Mouse (Mus musculus) hindbrain, embryonic 13.5 days (tissue): ENCODE measurements around the gene Fam155a. TPM values are rescaled to one million over a fixed set of nuclear protein-coding genes. Genes with fewer than 3 reads are reported as not detected.

ENCODE experiments used
- ATAC-seq: fragments of 200-750 bp; cut with Nextera tagmentation; 2 replicates; pipeline ENCODE4 v1.8.0; 2017; ENCODE audit warnings: moderate TSS enrichment; ENCODE audit not compliant: low FRiP score
- H3K27ac ChIP-seq: fragments of 300-500 bp; sonication (generic); 2 replicates; pipeline ENCODE4 v1.5.1; 2015; ENCODE audit warnings: inconsistent platforms, mild to moderate bottlenecking, moderate library complexity
- H3K27me3 ChIP-seq: fragments of 300-500 bp; sonication (generic); 2 replicates; pipeline ENCODE4 v1.6.1; 2015; ENCODE audit warnings: mild to moderate bottlenecking, inconsistent platforms
- H3K36me3 ChIP-seq: fragments of 300-500 bp; sonication (generic); 2 replicates; pipeline ENCODE4 v1.6.1; 2015; ENCODE audit warnings: mild to moderate bottlenecking, inconsistent platforms
- H3K4me1 ChIP-seq: fragments of 300-500 bp; sonication (generic); replicated peaks from 2 replicates; pipeline ENCODE4 v1.6.1; 2015; ENCODE audit warnings: inconsistent platforms
- H3K4me2 ChIP-seq: fragments of 300-500 bp; sonication (generic); 2 replicates; pipeline ENCODE4 v1.6.1; 2015; ENCODE audit warnings: inconsistent platforms, mild to moderate bottlenecking, moderate library complexity
- H3K4me3 ChIP-seq: fragments of 300-500 bp; sonication (generic); 2 replicates; pipeline ENCODE4 v1.5.1; 2015; ENCODE audit warnings: mild to moderate bottlenecking, inconsistent platforms
- H3K9ac ChIP-seq: fragments of 300-500 bp; sonication (generic); 2 replicates; pipeline ENCODE4 v1.6.1; 2015; ENCODE audit warnings: mild to moderate bottlenecking, inconsistent platforms
- H3K9me3 ChIP-seq: fragments of 300-500 bp; sonication (generic); 2 replicates; pipeline ENCODE4 v1.6.1; 2016; ENCODE audit warnings: inconsistent platforms
- WGBS: fragments of 180-500 bp; shearing (Covaris S2); methylation state at CpG from one replicate; pipeline ENCODE4 v1.1.7; 2015; 5-methylcytosine and 5-hydroxymethylcytosine counted together
- polyA plus RNA-seq: library from polyadenylated mRNA; unstranded; fragments of >200 nt; fragmentation: Nextera tagmentation; extraction: Ambion mirVana; gene quantifications from 2 replicates; pipeline ENCODE4 v1.2.1, GENCODE M21; 2015

The Fam155a gene
- polyA plus RNA-seq, 1 experiment from 2014 or later, result 26.4 TPM

- H3K9ac ChIP-seq, result no peak overlapping the region
- no peak overlapping the region for H3K27ac ChIP-seq
- 0 out of 2 replicates have a peak, but pooled peaks cover 4% of the 10 kb centered on the region for H3K27me3 ChIP-seq
- no peaks in the 10 kb centered on the region for H3K36me3 ChIP-seq
- H3K4me2 ChIP-seq, result no peak overlapping the region
- WGBS, result 61% methylated on average over 7 of the region's 7 CpGs
- H3K4me3 ChIP-seq, result no peak overlapping the region
- no peaks in the 10 kb centered on the region for H3K9me3 ChIP-seq
- H3K4me1 ChIP-seq, result 0 out of 2 replicates have a peak, but pooled peaks cover 4% of the 10 kb centered on the region
- no peak for ATAC-seq
Observed at GRCm38 (mm10) chr8:9182461-9182860, 588.5 kb downstream of the Fam155a start.

GRCm38 (mm10) chr8:9180686-9181315 lies 590.2 kb downstream of the Fam155a start:
- ATAC-seq, result no peak
- H3K36me3 ChIP-seq, result no peaks in the 10 kb centered on the region
- 0 out of 2 replicates have a peak, but pooled peaks cover 4% of the 10 kb centered on the region for H3K4me1 ChIP-seq
- no peak overlapping the region for H3K4me2 ChIP-seq
- 76% methylated on average over 17 of the region's 17 CpGs for WGBS
- H3K27me3 ChIP-seq, result peaks cover 5% of the 10 kb centered on the region; the same call in 1 of the 2 replicates
- H3K27ac ChIP-seq, result no peak overlapping the region
- H3K9me3 ChIP-seq, result no peaks in the 10 kb centered on the region
- H3K4me3 ChIP-seq, result no peak overlapping the region
- no peak overlapping the region for H3K9ac ChIP-seq

GRCm38 (mm10) chr8:9176974-9177373 lies 594.0 kb downstream of the Fam155a start:
- no peaks in the 10 kb centered on the region for H3K9me3 ChIP-seq
- H3K27ac ChIP-seq, result no peak overlapping the region
- WGBS, result 40% methylated on average over 7 of the region's 7 CpGs
- no peaks in the 10 kb centered on the region for H3K36me3 ChIP-seq
- peaks cover 5% of the 10 kb centered on the region; the same call in 1 of the 2 replicates for H3K27me3 ChIP-seq
- no peaks in the 10 kb centered on the region for H3K4me1 ChIP-seq
- no peak overlapping the region for H3K4me2 ChIP-seq
- no peak overlapping the region for H3K4me3 ChIP-seq
- ATAC-seq, result no peak
- H3K9ac ChIP-seq, result no peak overlapping the region

- ATAC-seq, result no peak
- Histone ChIP-seq H3K9me3 (no peaks in the 10 kb centered on the region), H3K27ac (no peak overlapping the region), H3K4me3 (no peak overlapping the region), H3K4me2 (no peak overlapping the region), H3K27me3 (peaks cover 5% of the 10 kb centered on the region; the same call in 1 of the 2 replicates), H3K36me3 (no peaks in the 10 kb centered on the region), H3K9ac (no peak overlapping the region), H3K4me1 (no peaks in the 10 kb centered on the region)
- 28% methylated on average over 9 of the region's 9 CpGs for WGBS
Observed at GRCm38 (mm10) chr8:9174865-9175565, 595.9 kb downstream of the Fam155a start.

- no peak overlapping the region for H3K27ac ChIP-seq
- no peaks in the 10 kb centered on the region for H3K9me3 ChIP-seq
- ATAC-seq, result no peak
- no peak overlapping the region for H3K9ac ChIP-seq
- H3K4me3 ChIP-seq, result no peak overlapping the region
- no peaks in the 10 kb centered on the region for H3K36me3 ChIP-seq
- no peak overlapping the region for H3K4me2 ChIP-seq
- no peaks in the 10 kb centered on the region; the same call in 1 of the 2 replicates for H3K27me3 ChIP-seq
- WGBS, result 79% methylated on average over 5 of the region's 5 CpGs
- H3K4me1 ChIP-seq, result no peaks in the 10 kb centered on the region
Observed at GRCm38 (mm10) chr8:9171848-9172247, 599.1 kb downstream of the Fam155a start.

- no peaks in the 10 kb centered on the region for H3K27me3 ChIP-seq
- H3K9ac ChIP-seq, result no peak overlapping the region
- H3K9me3 ChIP-seq, result no peaks in the 10 kb centered on the region
- H3K4me2 ChIP-seq, result no peak overlapping the region
- ATAC-seq, result peak; percentile 36; the same call in 1 of the 2 replicates
- H3K4me1 ChIP-seq, result no peaks in the 10 kb centered on the region
- 55% methylated on average over 10 of the region's 10 CpGs for WGBS
- H3K4me3 ChIP-seq, result no peak overlapping the region
- H3K36me3 ChIP-seq, result no peaks in the 10 kb centered on the region
- H3K27ac ChIP-seq, result no peak overlapping the region
Observed at GRCm38 (mm10) chr8:9167995-9168394, 603.0 kb downstream of the Fam155a start.

GRCm38 (mm10) chr8:9161606-9162005 lies 609.4 kb downstream of the Fam155a start:
- Histone ChIP-seq H3K27ac (no peak overlapping the region), H3K4me3 (no peak overlapping the region), H3K4me1 (peaks cover 38% of the 10 kb centered on the region), H3K27me3 (no peaks in the 10 kb centered on the region), H3K9me3 (no peaks in the 10 kb centered on the region), H3K4me2 (no peak overlapping the region), H3K9ac (no peak overlapping the region), H3K36me3 (no peaks in the 10 kb centered on the region)
- WGBS, result 90% methylated on average over 4 of the region's 4 CpGs
- ATAC-seq, result no peak

GRCm38 (mm10) chr8:9159322-9159721 lies 611.6 kb downstream of the Fam155a start:
- Histone ChIP-seq H3K4me1 (peaks cover 38% of the 10 kb centered on the region), H3K27ac (peak overlapping the region; percentile 78), H3K4me3 (no peak overlapping the region), H3K4me2 (no peak overlapping the region), H3K27me3 (no peaks in the 10 kb centered on the region), H3K9me3 (no peaks in the 10 kb centered on the region), H3K9ac (no peak overlapping the region), H3K36me3 (no peaks in the 10 kb centered on the region)
- 54% methylated on average over 7 of the region's 7 CpGs for WGBS
- ATAC-seq, result peak; percentile 61

GRCm38 (mm10) chr8:9158652-9159051 lies 612.3 kb downstream of the Fam155a start:
- no peaks in the 10 kb centered on the region for H3K27me3 ChIP-seq
- H3K9ac ChIP-seq, result no peak overlapping the region
- no peak overlapping the region for H3K4me3 ChIP-seq
- H3K4me1 ChIP-seq, result peaks cover 38% of the 10 kb centered on the region
- H3K9me3 ChIP-seq, result no peaks in the 10 kb centered on the region
- ATAC-seq, result peak; percentile 31
- 46% methylated on average over 13 of the region's 13 CpGs for WGBS
- H3K36me3 ChIP-seq, result no peaks in the 10 kb centered on the region
- peak overlapping the region; percentile 27 for H3K4me2 ChIP-seq
- H3K27ac ChIP-seq, result peak overlapping the region; percentile 78

- 6% methylated on average over 23 of the region's 23 CpGs for WGBS
- H3K4me1 ChIP-seq, result peaks cover 41% of the 10 kb centered on the region
- no peak for ATAC-seq
- H3K27ac ChIP-seq, result peak overlapping the region; percentile 76
- H3K9me3 ChIP-seq, result no peaks in the 10 kb centered on the region
- H3K27me3 ChIP-seq, result no peaks in the 10 kb centered on the region
- H3K36me3 ChIP-seq, result no peaks in the 10 kb centered on the region
- H3K4me2 ChIP-seq, result peak overlapping the region; percentile 33; the same call in 1 of the 2 replicates
- no peak overlapping the region for H3K4me3 ChIP-seq
- H3K9ac ChIP-seq, result peak overlapping the region; percentile 56; the same call in 1 of the 2 replicates
Observed at GRCm38 (mm10) chr8:9157141-9157781, 613.7 kb downstream of the Fam155a start.
